Mouse (Mus musculus) heart, adult 11 months (tissue): ENCODE measurements around the gene Pagr1b.

ENCODE experiments used
- DNase-seq: peaks from one replicate; pipeline ENCODE4 v3.0.0; 2022

Gene Pagr1b

DNA sequence TGATC, at the start of gene Pagr1b:
Gene Pagr1b, minus strand, starts transcription at position 4 of the 5 bp plus-strand sequence.
- DNase-seq, result no peak

DNA sequence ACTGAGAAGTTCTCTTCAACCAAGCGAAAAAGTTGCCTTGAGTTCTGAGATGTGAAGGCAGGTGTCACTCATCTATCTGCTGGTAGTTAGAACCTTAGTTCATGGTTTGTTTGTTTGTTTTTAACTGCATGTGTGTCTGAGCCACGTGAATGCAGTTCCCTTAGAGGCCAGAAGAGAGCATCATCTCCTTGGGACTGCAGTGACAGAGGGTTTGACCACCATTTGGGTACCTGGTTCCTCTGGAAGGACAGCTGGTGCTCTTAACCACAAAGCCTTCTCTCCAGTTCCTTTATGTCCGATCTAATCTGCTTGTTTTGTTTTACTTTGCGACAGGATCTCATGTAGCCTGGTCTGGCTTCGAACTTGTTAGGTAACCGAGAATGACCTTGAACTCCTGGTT, 49.3 kb upstream of the Pagr1b start:
- no peak for DNase-seq

- DNase-seq, result no peak
These were observed 38.8 kb upstream of the Pagr1b start for GRCm38 (mm10) chr7:127055026-127055585.

- DNase-seq, result peak; percentile 99
These were observed 25.8 kb upstream of the Pagr1b start, which contains the start of gene Kif22 for GRCm38 (mm10) chr7:127041851-127042672. Gene Kif22, minus strand, starts transcription at chr7:127042471.

DNA sequence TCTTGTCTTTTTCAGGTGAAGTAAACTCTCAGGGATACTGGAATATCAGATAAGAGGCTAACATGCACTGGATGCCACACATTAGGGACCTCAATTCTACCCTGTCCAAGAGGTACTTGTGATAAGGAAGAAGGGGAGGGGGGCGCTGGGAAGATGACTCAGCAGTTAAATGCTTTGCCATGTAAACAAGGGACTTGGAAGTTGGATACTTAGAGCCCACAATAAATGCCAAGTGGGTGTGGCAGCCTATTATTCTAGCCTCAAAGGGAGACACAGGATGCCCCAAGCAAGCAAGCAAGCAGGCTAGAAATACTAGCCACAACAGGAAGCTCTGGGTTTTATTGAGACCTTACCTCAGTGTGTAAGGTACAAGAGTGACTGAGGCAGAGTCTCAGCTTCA, 15.0 kb upstream of the Pagr1b start:
- DNase-seq, result peak; percentile 89

- no peak for DNase-seq
These were observed 13.9 kb upstream of the Pagr1b start for GRCm38 (mm10) chr7:127030172-127030571.

- no peak for DNase-seq
These were observed 11.6 kb upstream of the Pagr1b start for GRCm38 (mm10) chr7:127027885-127028284.

DNA sequence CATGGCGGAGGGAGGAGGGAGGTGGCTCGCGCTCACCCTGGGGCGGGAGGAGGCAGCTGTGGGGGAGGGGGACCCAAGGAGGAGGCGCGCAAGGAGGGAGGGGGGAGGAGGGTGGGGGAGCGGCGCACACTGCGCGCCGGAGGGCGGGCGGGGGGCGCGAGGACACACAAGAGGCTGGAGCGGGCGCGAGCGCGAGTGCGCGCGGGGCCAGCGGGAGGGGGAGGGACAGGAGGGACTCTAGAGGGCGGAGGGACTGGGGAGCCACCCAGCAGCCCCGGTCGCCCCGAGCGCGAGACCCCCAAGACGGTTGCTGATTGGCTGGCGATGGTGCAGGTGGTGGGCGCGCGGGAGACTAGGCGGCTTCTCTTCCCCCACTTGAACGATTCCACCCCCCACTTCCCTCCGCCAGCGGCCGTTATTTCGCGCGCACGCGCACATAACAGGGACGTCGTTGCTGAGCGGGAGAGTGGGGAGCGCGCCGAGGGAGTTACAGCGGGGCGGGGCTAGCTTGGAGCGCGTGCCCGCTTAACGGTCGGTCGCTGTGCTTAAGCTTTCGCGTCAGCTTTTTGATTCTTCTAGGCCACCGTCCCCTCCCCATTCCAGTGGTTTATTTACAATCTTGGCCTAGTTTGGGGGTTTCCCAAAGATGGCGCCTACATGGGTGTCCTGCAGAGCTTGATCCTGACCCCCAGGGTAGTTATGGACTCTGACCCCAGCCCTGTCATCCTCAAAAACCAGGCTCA, 10.9 kb upstream of the Pagr1b start, which contains the start of gene Maz:
Gene Maz, minus strand, starts transcription at position 54 of the 743 bp plus-strand sequence.
- peak; percentile 100 for DNase-seq

DNA sequence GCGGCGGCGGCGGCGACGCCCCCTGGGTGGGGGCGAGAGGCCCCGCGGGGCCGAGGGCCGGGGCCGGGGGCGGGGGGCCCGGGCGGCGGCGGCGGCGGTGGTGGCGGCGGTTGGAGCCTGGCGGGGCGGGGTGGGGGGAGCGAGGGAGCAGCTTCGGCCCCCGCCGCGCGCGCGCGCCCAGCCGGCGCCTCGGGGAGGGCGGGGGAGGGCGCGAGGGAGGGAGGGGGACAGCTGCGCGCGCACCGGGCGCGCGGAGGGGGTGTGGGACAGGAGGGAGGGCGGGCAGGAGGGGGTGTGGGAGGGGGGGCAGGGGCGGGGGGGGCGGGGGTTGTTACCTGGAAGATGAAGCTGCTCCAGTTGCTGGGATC, 10.3 kb upstream of the Pagr1b start:
- no peak for DNase-seq

DNA sequence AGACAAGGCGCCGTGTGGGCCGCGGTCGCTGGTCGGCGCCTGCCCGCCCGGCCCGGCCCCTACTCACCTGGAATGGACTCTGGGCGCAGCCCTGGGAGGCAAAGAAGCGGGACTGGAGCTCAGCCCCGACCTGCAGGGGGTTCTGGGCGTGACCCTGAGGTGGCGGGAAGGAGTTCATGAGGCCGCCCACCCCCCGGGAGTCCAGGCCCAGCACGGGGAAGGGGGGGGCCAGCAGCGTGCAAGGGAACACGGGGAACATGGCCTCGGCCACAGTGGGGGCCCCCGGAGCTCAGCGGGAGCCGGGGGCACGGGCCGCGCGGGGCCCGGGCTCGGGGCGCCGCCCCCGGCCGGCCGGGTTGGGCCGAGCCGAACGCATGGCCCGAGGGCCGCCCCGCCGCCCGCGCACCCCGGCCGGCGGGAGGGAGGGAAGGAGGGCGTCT, 9.9 kb upstream of the Pagr1b start:
- DNase-seq, result peak; percentile 98

GRCm38 (mm10) chr7:127025556-127026160, 9.4 kb upstream of the Pagr1b start:
- DNase-seq, result peak; percentile 97

- peak; percentile 99 for DNase-seq
These were observed 8.7 kb upstream of the Pagr1b start for GRCm38 (mm10) chr7:127024755-127025555.

GRCm38 (mm10) chr7:127023896-127024690, 7.8 kb upstream of the Pagr1b start:
- peak; percentile 93 for DNase-seq

- DNase-seq, result peak; percentile 96
These were observed 7.0 kb upstream of the Pagr1b start for GRCm38 (mm10) chr7:127023272-127023691.

GRCm38 (mm10) chr7:127022528-127023271, 6.4 kb upstream of the Pagr1b start:
- DNase-seq, result no peak

DNA sequence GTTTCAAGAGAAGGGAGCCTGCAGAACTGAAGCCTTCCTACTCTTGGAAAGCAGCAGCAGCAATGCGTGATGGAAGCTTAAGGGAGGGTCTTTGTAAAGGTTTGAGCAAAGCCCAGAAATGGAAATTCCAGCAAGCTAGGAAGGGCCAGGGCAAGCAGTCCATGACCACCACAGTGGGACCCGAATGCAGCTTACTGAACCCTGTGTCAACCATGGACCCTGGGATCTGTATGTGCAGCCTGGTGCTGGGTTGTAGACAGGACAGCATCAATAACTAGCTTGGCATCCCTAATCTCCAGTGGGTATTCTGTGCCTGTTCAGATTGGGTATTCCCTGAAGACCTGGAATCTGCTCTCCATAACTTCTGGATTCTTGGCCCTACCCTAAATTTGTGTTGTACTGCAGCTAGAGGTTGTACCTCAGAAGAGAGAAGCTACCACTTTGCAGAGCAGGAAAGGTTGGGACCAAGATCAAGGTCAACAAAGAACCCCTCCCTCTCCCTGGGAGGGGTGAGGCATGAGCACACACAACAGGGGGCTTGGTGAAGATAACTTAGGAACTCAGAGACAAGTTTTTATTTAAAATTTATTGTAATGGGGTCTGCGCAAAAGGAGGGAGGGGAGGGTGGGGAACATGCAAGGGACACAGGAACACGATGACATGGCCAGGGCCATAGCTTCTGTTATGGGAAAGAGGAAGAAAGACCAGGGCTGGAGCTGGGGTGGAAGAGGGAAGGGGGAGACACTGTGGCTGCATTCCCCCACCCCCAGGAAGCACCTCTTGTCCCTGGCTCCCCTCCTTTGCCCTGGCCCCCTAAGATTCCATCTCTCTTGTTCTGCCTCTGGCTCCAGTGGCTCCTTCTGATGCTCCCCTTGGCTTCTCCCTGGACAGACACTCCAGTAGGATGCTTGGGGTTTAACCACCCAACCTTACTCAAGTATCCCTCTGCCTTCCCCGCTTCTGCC, 5.6 kb upstream of the Pagr1b start:
- peak; percentile 91 for DNase-seq

- DNase-seq, result peak; percentile 98
These were observed 4.7 kb upstream of the Pagr1b start, which contains the start of the genes Gm42742 and Prrt2 for GRCm38 (mm10) chr7:127020901-127021562. Gene Gm42742, minus strand, starts transcription at chr7:127021097. Gene Prrt2, minus strand, starts transcription at chr7:127021211.

DNA sequence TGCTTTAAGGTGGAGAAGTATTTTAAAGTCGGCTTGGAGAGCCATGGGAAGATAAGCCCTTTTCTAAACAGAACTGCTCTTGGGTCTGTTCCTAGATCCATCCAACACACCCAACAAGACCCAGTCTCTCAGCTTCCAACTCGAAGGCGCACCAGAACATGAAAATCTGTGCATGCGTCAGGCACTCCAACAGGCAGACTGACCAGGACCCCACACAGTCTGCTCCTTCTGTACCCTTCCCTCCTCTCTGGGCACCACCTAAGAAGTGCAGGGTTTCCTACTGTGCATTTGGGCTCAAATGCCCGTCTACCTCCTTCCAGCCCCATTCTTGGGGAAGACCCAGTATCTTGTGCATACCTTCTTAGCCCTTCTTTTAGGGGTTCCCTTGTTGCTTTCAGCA, 4.2 kb upstream of the Pagr1b start:
- DNase-seq, result no peak

DNA sequence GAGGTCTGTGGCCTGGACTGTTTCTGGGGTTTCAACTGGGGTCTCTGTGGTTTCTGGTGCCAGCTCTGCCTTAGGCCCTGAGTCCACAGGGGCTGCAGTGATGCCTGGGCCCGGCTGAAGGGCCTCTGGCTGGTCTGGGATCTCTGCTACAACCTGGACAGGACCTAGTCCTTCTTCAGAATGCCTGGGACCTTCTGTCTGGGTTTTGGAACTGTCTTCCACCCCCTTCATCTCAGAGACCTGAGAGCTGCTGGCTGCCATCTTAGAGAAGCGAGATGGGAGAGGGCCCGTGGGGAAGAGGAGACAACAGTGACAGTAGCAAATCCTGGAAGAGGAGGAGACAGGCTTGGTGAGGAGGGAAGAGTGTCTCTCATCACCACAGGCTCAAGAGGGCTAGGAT, 3.7 kb upstream of the Pagr1b start:
- peak; percentile 92 for DNase-seq
